In genomic region chr1:75223532-75223931, GRCm38 (mm10) we compare ENCODE assay signal across 22 mouse cellular contexts. TPM values are rescaled to one million over a fixed set of nuclear protein-coding genes. Genes with fewer than 3 reads are reported as not detected.
A peak's percentile ranks its signal among the peaks of the same experiment; 100 is the strongest.
DNase-seq lines count a peak whose midpoint lies in the region; ATAC-seq lines count a peak whose summit lies in the region.
"Had no signal": no experiment of that assay in that cellular context is flagged by ENCODE, and none has a peak within 500 bp of the region (broad histone marks: within the 10 kb centered on the region; RNA-seq: fewer than 3 reads in every experiment).

No protein-coding gene starts in this region.

- peak; percentile 51 for DNase-seq in thymus, postnatal 25 days
- DNase-seq in thymus, postnatal 10 days (ENCODE audit: low spot score in 2 of 2) = no peak
- DNase-seq in layer of hippocampus, postnatal 36 days = no peak
- no peak for DNase-seq in lung, postnatal 14 days
- no peak for DNase-seq in adrenal gland, adult (ENCODE audit: inconsistent age in 2 of 2, low spot score in 1 of 2)
- DNase-seq: adrenal gland, postnatal 14 days; cerebellum, adult 8-10 months; cerebellum, postnatal 36 days; gastrocnemius, postnatal 10 days; heart, postnatal 36 days; kidney, adult 8-10 months; kidney, postnatal 10 days; left cerebral cortex, postnatal 4 days; lung, embryonic 14.5 days; lung, postnatal 36 days had no signal

- ATAC-seq in common myeloid progenitor, adult 5-6 weeks (replicated peaks; ENCODE audit: low read depth, poor library complexity, severe bottlenecking) = peak; percentile 65
- 0 out of 2 replicates have a peak, but pooled peaks have one; percentile 13 for ATAC-seq in megakaryocyte-erythroid progenitor cell, adult 5-6 weeks (replicated peaks; ENCODE audit: low FRiP score, low TSS enrichment, poor library complexity, severe bottlenecking)
- ATAC-seq: forebrain, embryonic 15.5 days had no signal

RNA-seq across cellular contexts. Expression of gene Tuba4a, which starts 3.9 kb away (rescaled TPM):
- 156 and 186 TPM in 2 replicates for total RNA-seq in common myeloid progenitor, adult 5-6 weeks (2017)
- 232 and 276 TPM in 2 replicates for total RNA-seq in megakaryocyte-erythroid progenitor cell, adult 5-6 weeks (2014; fragmentation: Nextera tagmentation)
- total RNA-seq in megakaryocyte-erythroid progenitor cell, adult 5-6 weeks (2017) = 137 and 146 TPM in 2 replicates
- 100 to 1,000 TPM; 517 to 555 TPM for total RNA-seq in layer of hippocampus, postnatal 36 days (2021)

RNA-seq across cellular contexts. Expression of gene A630095N17Rik, which starts 8.4 kb away (rescaled TPM):
- total RNA-seq in common myeloid progenitor, adult 5-6 weeks (2017) = 1.1 TPM in 1 of 2 replicates, not detected in the other
- not detected in 2 replicates for total RNA-seq in megakaryocyte-erythroid progenitor cell, adult 5-6 weeks (2014; fragmentation: Nextera tagmentation)
- not detected in 2 replicates for total RNA-seq in megakaryocyte-erythroid progenitor cell, adult 5-6 weeks (2017)
- total RNA-seq in layer of hippocampus, postnatal 36 days (2021) = not detected
- total RNA-seq: adrenal gland, postnatal 14 days; gastrocnemius, postnatal 10 days; heart, adult 8-10 months; heart, postnatal 36 days; layer of hippocampus, postnatal 10 days; left cerebral cortex, adult 8-10 months; left cerebral cortex, postnatal 4 days; midbrain, postnatal 0 days had no signal

RNA-seq across cellular contexts. Expression of gene Dnajb2, which starts 12.7 kb away (rescaled TPM):
- total RNA-seq in common myeloid progenitor, adult 5-6 weeks (2017) = 5.9 and 9.5 TPM in 2 replicates
- 15.2 and 18.3 TPM in 2 replicates for total RNA-seq in megakaryocyte-erythroid progenitor cell, adult 5-6 weeks (2014; fragmentation: Nextera tagmentation)
- total RNA-seq in megakaryocyte-erythroid progenitor cell, adult 5-6 weeks (2017) = 14.2 and 21.7 TPM in 2 replicates
- total RNA-seq in layer of hippocampus, postnatal 36 days (2021) = 10 to 100 TPM; 74.3 to 75.8 TPM

RNA-seq across cellular contexts. Expression of gene Stk16, which starts 12.9 kb away (rescaled TPM):
- total RNA-seq in common myeloid progenitor, adult 5-6 weeks (2017) = 60.9 and 92.2 TPM in 2 replicates
- 117 and 193 TPM in 2 replicates for total RNA-seq in megakaryocyte-erythroid progenitor cell, adult 5-6 weeks (2014; fragmentation: Nextera tagmentation)
- total RNA-seq in megakaryocyte-erythroid progenitor cell, adult 5-6 weeks (2017) = 88.3 and 103 TPM in 2 replicates
- total RNA-seq in layer of hippocampus, postnatal 36 days (2021) = 10 to 100 TPM; 88.0 to 89.0 TPM

RNA-seq across cellular contexts. Expression of gene Glb1l, which starts 12.9 kb away (rescaled TPM):
- total RNA-seq in common myeloid progenitor, adult 5-6 weeks (2017) = 7.5 and 13.1 TPM in 2 replicates
- total RNA-seq in megakaryocyte-erythroid progenitor cell, adult 5-6 weeks (2014; fragmentation: Nextera tagmentation) = 20.0 and 24.2 TPM in 2 replicates
- total RNA-seq in megakaryocyte-erythroid progenitor cell, adult 5-6 weeks (2017) = 5.4 and 18.3 TPM in 2 replicates
- total RNA-seq in layer of hippocampus, postnatal 36 days (2021) = 10 to 100 TPM; 13.0 to 19.1 TPM
